In the genomic region with DNA sequence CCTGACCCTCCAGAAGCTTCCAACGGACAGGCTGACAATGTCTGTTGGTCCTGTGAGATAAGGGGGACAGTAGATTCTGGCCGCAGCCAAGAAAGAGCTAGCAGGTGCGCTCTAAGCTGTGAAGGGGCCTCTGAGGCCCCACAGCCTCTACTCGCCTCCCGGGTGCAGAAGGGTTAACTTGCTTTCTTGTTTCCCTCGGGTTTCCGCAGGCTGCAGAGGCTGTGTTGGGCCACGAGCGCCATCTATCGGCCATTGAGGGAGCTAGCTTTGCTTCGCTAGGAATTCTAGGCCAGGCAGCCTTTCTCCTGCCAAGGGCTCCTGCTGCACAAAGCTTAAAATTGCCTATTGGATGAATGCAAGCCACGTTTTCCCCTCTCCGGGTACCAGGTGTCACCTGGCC, we compare ENCODE assay signal across 8 mouse cellular contexts. TPM values are rescaled to one million over a fixed set of nuclear protein-coding genes. Genes with fewer than 3 reads are reported as not detected.
DNase-seq lines count a peak whose midpoint lies in the region; ATAC-seq and TF ChIP-seq lines count a peak whose summit lies in the region.

No protein-coding gene starts in this region.

- no peak overlapping the region for H3K27ac ChIP-seq in ES-E14 (ENCODE audit: insufficient read depth, low read depth, low read length, poor library complexity, severe bottlenecking)

- no peak overlapping the region for H3K4me3 ChIP-seq in ES-E14 (ENCODE audit: insufficient read depth in 1 of 2, low read depth in 1 of 2, low read length in 2 of 2, poor library complexity in 1 of 2, severe bottlenecking in 1 of 2)

- in situ Hi-C loops in ES-E14 (cut with MboI; ENCODE audit: low sequenced_read_pairs in 2 of 2, unreplicated experiment in 2 of 2): no loop called here

- peaks cover 0 to 18% of the 10 kb centered on the region in 2 experiments; a peak in 2 of 4 replicates for H3K4me1 ChIP-seq in ES-E14 (ENCODE audit: control insufficient read depth in 2 of 2, insufficient read depth in 2 of 2, low read length in 2 of 2, poor library complexity in 1 of 2)

- no peaks in the 10 kb centered on the region for H3K9me3 ChIP-seq in ES-E14 (ENCODE audit: control insufficient read depth, insufficient read depth, low read depth, low read length)

- ATAC-seq in hematopoietic stem cell, adult 5-6 weeks (replicated peaks in 1 of 2; ENCODE audit: insufficient read depth in 1 of 2, low FRiP score in 2 of 2, low TSS enrichment in 1 of 2, low read depth in 1 of 2, poor library complexity in 2 of 2, severe bottlenecking in 2 of 2): peak; percentile 68 to 71

- no peak overlapping the region for H3K9ac ChIP-seq in ES-E14 (ENCODE audit: insufficient read depth, low read depth, low read length, poor library complexity, severe bottlenecking)

- peak; percentile 95 for DNase-seq in ES-E14 (ENCODE audit: low read depth, low spot score)
- DNase-seq in cerebellum, adult 18-20 months: peak; percentile 91 to 96
- DNase-seq in forelimb bud, embryonic 11.5 days (ENCODE audit: low read depth, low spot score): peak; percentile 94
- peak; percentile 80 for DNase-seq in layer of hippocampus, adult 9-11 months
- DNase-seq in lung, postnatal 10 days: peak; percentile 93
- peak; percentile 93 for DNase-seq in ovary, postnatal 14 days (ENCODE audit: low spot score)
- DNase-seq in thymus, postnatal 10 days (ENCODE audit: low spot score in 2 of 2): peak; percentile 74 to 88

- H3K36me3 ChIP-seq in ES-E14 (ENCODE audit: control insufficient read depth, insufficient read depth, low read length, poor library complexity, severe bottlenecking): no peaks in the 10 kb centered on the region

TF ChIP-seq in ES-E14, 5 proteins besides CTCF, POLR2A, EP300 and RAD21:
- peak; percentile 65; the same call in 1 of the 2 replicates for TF ChIP-seq HCFC1 (IDR thresholded peaks at IDR 0.05; ENCODE audit: borderline replicate concordance, insufficient read depth, low read length)
- peak; percentile 84; the same call in 1 of the 2 replicates for TF ChIP-seq ZC3H11A (IDR thresholded peaks at IDR 0.05; ENCODE audit: borderline replicate concordance, low read depth, low read length)
- TF ChIP-seq MAFK (IDR thresholded peaks at IDR 0.05; ENCODE audit: insufficient read depth, low read depth, low read length): no peak
TF ChIP-seq in ES-E14: peak in this region for 2.

RNA-seq across cellular contexts. Expression of gene Smug1, which starts 1.5 kb away (rescaled TPM):
- 7.1 and 10.6 TPM in 2 replicates for total RNA-seq in ES-E14 (2012; rRNA removed)
- 3.7 and 6.1 TPM in 2 replicates for total RNA-seq in hematopoietic stem cell, adult 5-6 weeks (2017)
